Mouse (Mus musculus) sigmoid colon, adult 10 weeks (tissue): ENCODE measurements around the gene Gm10358. TPM values are rescaled to one million over a fixed set of nuclear protein-coding genes. Genes with fewer than 3 reads are reported as not detected.

Source experiments
- polyA plus RNA-seq: library from polyadenylated mRNA; stranded (reverse); fragments of 350-450 nt; fragmentation: Illumina TruSeq; extraction: RNeasy Lipid Tissue Mini Kit (QIAGEN cat#74804); gene quantifications from one replicate; pipeline ENCODE4 v1.2.3, GENCODE M21; 2014; ENCODE audit warnings: low read depth, low replicate concordance

The Gm10358 gene
- not detected for polyA plus RNA-seq

GRCm38 (mm10) chr8:75406489-75406888, at the start of gene Gm10358:
Gene Gm10358 (minus strand): TSS chr8:75406589.

GRCm38 (mm10) chr8:75448394-75448793, 42.0 kb upstream of the Gm10358 start, which contains the start of gene Iqcm:
Gene Iqcm (plus strand): TSS chr8:75448694.

Other genes starting within 250 kb of the Gm10358 start
- gene Rasd2, start 192.6 kb downstream of the Gm10358 start, polyA plus RNA-seq: 2.5 TPM
- gene Iqcm, start 42.1 kb upstream of the Gm10358 start, polyA plus RNA-seq: not detected